Mouse (Mus musculus) hindbrain, embryonic 10.5 days (tissue): ENCODE results near the gene Mill2. TPM values are rescaled to one million over a fixed set of nuclear protein-coding genes. Genes with fewer than 3 reads are reported as not detected.

ENCODE experiments used
- DNase-seq: peaks from one replicate; pipeline ENCODE4 v3.0.0-alpha.2; 2017; ENCODE audit warnings: low spot score
- H3K27ac ChIP-seq: fragments of 300-500 bp; sonication (generic); 2 replicates; pipeline ENCODE4 v1.5.1; 2016; ENCODE audit warnings: mild to moderate bottlenecking, moderate library complexity
- H3K27me3 ChIP-seq: fragments of 300-500 bp; sonication (generic); 2 replicates; pipeline ENCODE4 v1.6.1; 2016; ENCODE audit warnings: mild to moderate bottlenecking; ENCODE audit not compliant: poor library complexity, insufficient read depth, severe bottlenecking
- H3K36me3 ChIP-seq: fragments of 300-500 bp; sonication (generic); 2 replicates; pipeline ENCODE4 v1.6.1; 2016; ENCODE audit warnings: mild to moderate bottlenecking, moderate library complexity
- H3K4me1 ChIP-seq: fragments of 300-500 bp; sonication (generic); replicated peaks from 2 replicates; pipeline ENCODE4 v1.6.1; 2016; ENCODE audit warnings: mild to moderate bottlenecking
- H3K4me3 ChIP-seq: fragments of 300-500 bp; sonication (generic); 2 replicates; pipeline ENCODE4 v1.5.1; 2016; ENCODE audit warnings: mild to moderate bottlenecking, moderate library complexity
- H3K9me3 ChIP-seq: fragments of 300-500 bp; sonication (generic); 2 replicates; pipeline ENCODE4 v1.6.1; 2016; ENCODE audit warnings: mild to moderate bottlenecking, moderate library complexity
- WGBS: fragments of 180-500 bp; shearing (Covaris S2); methylation state at CpG from one replicate; pipeline ENCODE4 v1.1.7; 2016; 5-methylcytosine and 5-hydroxymethylcytosine counted together
- polyA plus RNA-seq: library from polyadenylated mRNA; unstranded; fragments of >200 nt; fragmentation: Nextera tagmentation; extraction: Ambion mirVana; gene quantifications from 2 replicates; pipeline ENCODE4 v1.2.1, GENCODE M21; 2016

The Mill2 gene
- polyA plus RNA-seq, 1 experiment from 2014 or later = 0.31 TPM

GRCm38 (mm10) chr7:18884745-18885422 is 45.1 kb downstream of the Mill2 start:
- Histone ChIP-seq H3K9me3 (no peaks in the 10 kb centered on the region), H3K4me1 (peaks cover 4% of the 10 kb centered on the region; the same call in 1 of the 2 replicates), H3K4me3 (no peak overlapping the region), H3K27ac (no peak overlapping the region), H3K36me3 (no peaks in the 10 kb centered on the region), H3K27me3 (no peaks in the 10 kb centered on the region)
- DNase-seq = no peak
- WGBS = 65% methylated on average over 13 of the region's 13 CpGs

GRCm38 (mm10) chr7:18886963-18887362 is 47.2 kb downstream of the Mill2 start:
- H3K36me3 ChIP-seq = peaks cover 7% of the 10 kb centered on the region; the same call in 1 of the 2 replicates
- H3K4me3 ChIP-seq = no peak overlapping the region
- H3K27ac ChIP-seq = no peak overlapping the region
- H3K27me3 ChIP-seq = no peaks in the 10 kb centered on the region
- no peaks in the 10 kb centered on the region for H3K9me3 ChIP-seq
- DNase-seq = no peak
- peaks cover 2% of the 10 kb centered on the region; the same call in 1 of the 2 replicates for H3K4me1 ChIP-seq
- 86% methylated on average over 1 of the region's 1 CpGs for WGBS

- Histone ChIP-seq H3K4me1 (peaks cover 25% of the 10 kb centered on the region), H3K27ac (no peak overlapping the region), H3K27me3 (peaks cover 27% of the 10 kb centered on the region), H3K9me3 (no peaks in the 10 kb centered on the region), H3K4me3 (no peak overlapping the region), H3K36me3 (peaks cover 7% of the 10 kb centered on the region; the same call in 1 of the 2 replicates)
- DNase-seq = no peak
- 94% methylated on average over 8 of the region's 8 CpGs for WGBS
These were observed 51.1 kb downstream of the Mill2 start for GRCm38 (mm10) chr7:18890848-18891247.

GRCm38 (mm10) chr7:18891872-18892599 is 52.3 kb downstream of the Mill2 start:
- Histone ChIP-seq H3K27me3 (peaks cover 27% of the 10 kb centered on the region), H3K27ac (peak overlapping the region; percentile 70), H3K4me1 (peaks cover 28% of the 10 kb centered on the region), H3K9me3 (no peaks in the 10 kb centered on the region), H3K4me3 (peak overlapping the region; percentile 54), H3K36me3 (peaks cover 7% of the 10 kb centered on the region; the same call in 1 of the 2 replicates)
- 21% methylated on average over 33 of the region's 33 CpGs for WGBS
- DNase-seq = peak; percentile 88

- Histone ChIP-seq H3K27me3 (peaks cover 27% of the 10 kb centered on the region), H3K4me3 (peak overlapping the region; percentile 54; the same call in 1 of the 2 replicates), H3K4me1 (peaks cover 28% of the 10 kb centered on the region), H3K27ac (no peak overlapping the region), H3K9me3 (no peaks in the 10 kb centered on the region), H3K36me3 (peaks cover 15% of the 10 kb centered on the region)
- WGBS = 35% methylated on average over 27 of the region's 27 CpGs
- DNase-seq = no peak
These were observed 53.2 kb downstream of the Mill2 start for GRCm38 (mm10) chr7:18893009-18893408.

- peaks cover 28% of the 10 kb centered on the region for H3K4me1 ChIP-seq
- H3K4me3 ChIP-seq = peak overlapping the region; percentile 50
- WGBS = 2% methylated on average over 41 of the region's 41 CpGs
- peak; percentile 61 for DNase-seq
- peaks cover 24% of the 10 kb centered on the region for H3K36me3 ChIP-seq
- peaks cover 27% of the 10 kb centered on the region for H3K27me3 ChIP-seq
- H3K27ac ChIP-seq = peak overlapping the region; percentile 62
- no peaks in the 10 kb centered on the region for H3K9me3 ChIP-seq
These were observed 54.1 kb downstream of the Mill2 start for GRCm38 (mm10) chr7:18893651-18894430.

- peak; percentile 51 for DNase-seq
- peaks cover 44% of the 10 kb centered on the region for H3K36me3 ChIP-seq
- H3K27ac ChIP-seq = no peak overlapping the region
- H3K27me3 ChIP-seq = peaks cover 27% of the 10 kb centered on the region
- H3K4me3 ChIP-seq = no peak overlapping the region
- no peaks in the 10 kb centered on the region for H3K9me3 ChIP-seq
- 42% methylated on average over 5 of the region's 5 CpGs for WGBS
- peaks cover 28% of the 10 kb centered on the region for H3K4me1 ChIP-seq
These were observed 56.8 kb downstream of the Mill2 start for GRCm38 (mm10) chr7:18896536-18896935.

- no peaks in the 10 kb centered on the region for H3K9me3 ChIP-seq
- 84% methylated on average over 2 of the region's 2 CpGs for WGBS
- DNase-seq = no peak
- H3K27me3 ChIP-seq = no peaks in the 10 kb centered on the region
- H3K27ac ChIP-seq = no peak overlapping the region
- peaks cover 75% of the 10 kb centered on the region for H3K36me3 ChIP-seq
- peaks cover 3% of the 10 kb centered on the region; the same call in 1 of the 2 replicates for H3K4me1 ChIP-seq
- no peak overlapping the region for H3K4me3 ChIP-seq
These were observed 60.7 kb downstream of the Mill2 start for GRCm38 (mm10) chr7:18900513-18900912.

- 76% methylated on average over 3 of the region's 3 CpGs for WGBS
These were observed 62.7 kb downstream of the Mill2 start for GRCm38 (mm10) chr7:18902486-18902885.

GRCm38 (mm10) chr7:18904971-18905370 is 65.2 kb downstream of the Mill2 start:
- WGBS = 79% methylated on average over 3 of the region's 3 CpGs
- H3K9me3 ChIP-seq = no peaks in the 10 kb centered on the region
- no peak overlapping the region for H3K4me3 ChIP-seq
- H3K27ac ChIP-seq = no peak overlapping the region
- peaks cover 61% of the 10 kb centered on the region for H3K36me3 ChIP-seq
- H3K4me1 ChIP-seq = peaks cover 23% of the 10 kb centered on the region
- no peaks in the 10 kb centered on the region for H3K27me3 ChIP-seq
- no peak for DNase-seq

More at GRCm38 (mm10) chr7:18902486-18902885, 62.7 kb downstream of the Mill2 start:
- no peaks in the 10 kb centered on the region for H3K9me3 ChIP-seq
- H3K4me3 ChIP-seq = no peak overlapping the region
- no peaks in the 10 kb centered on the region for H3K27me3 ChIP-seq
- no peak overlapping the region for H3K27ac ChIP-seq
- DNase-seq = no peak
- H3K36me3 ChIP-seq = peaks cover 81% of the 10 kb centered on the region
- 0 out of 2 replicates have a peak, but pooled peaks cover 4% of the 10 kb centered on the region for H3K4me1 ChIP-seq

- peak overlapping the region; percentile 83 for H3K27ac ChIP-seq
- H3K9me3 ChIP-seq = no peaks in the 10 kb centered on the region
- H3K4me3 ChIP-seq = peak overlapping the region; percentile 80
- H3K27me3 ChIP-seq = no peaks in the 10 kb centered on the region
- no peak for DNase-seq
- peaks cover 32% of the 10 kb centered on the region for H3K4me1 ChIP-seq
- H3K36me3 ChIP-seq = peaks cover 19% of the 10 kb centered on the region
- WGBS = 9% methylated on average over 17 of the region's 17 CpGs
These were observed 70.0 kb downstream of the Mill2 start for GRCm38 (mm10) chr7:18909797-18910196.

- Histone ChIP-seq H3K4me3 (peak within 1 kb of the TSS; percentile 80), H3K4me1 (peaks cover 32% of the 10 kb centered on the region), H3K27me3 (no peaks in the 10 kb centered on the region), H3K36me3 (peaks cover 14% of the 10 kb centered on the region), H3K27ac (peak within 1 kb of the TSS; percentile 83), H3K9me3 (no peaks in the 10 kb centered on the region)
- WGBS = under 1% methylated on average over 33 of the region's 33 CpGs
- peak; percentile 97 for DNase-seq
These were observed 70.6 kb downstream of the Mill2 start, which contains the start of gene Ccdc61 for GRCm38 (mm10) chr7:18910241-18910831. TSS of gene Ccdc61 (minus strand) at chr7:18910415.
